Mouse (Mus musculus): ENCODE data around the gene Prss29.

DNA sequence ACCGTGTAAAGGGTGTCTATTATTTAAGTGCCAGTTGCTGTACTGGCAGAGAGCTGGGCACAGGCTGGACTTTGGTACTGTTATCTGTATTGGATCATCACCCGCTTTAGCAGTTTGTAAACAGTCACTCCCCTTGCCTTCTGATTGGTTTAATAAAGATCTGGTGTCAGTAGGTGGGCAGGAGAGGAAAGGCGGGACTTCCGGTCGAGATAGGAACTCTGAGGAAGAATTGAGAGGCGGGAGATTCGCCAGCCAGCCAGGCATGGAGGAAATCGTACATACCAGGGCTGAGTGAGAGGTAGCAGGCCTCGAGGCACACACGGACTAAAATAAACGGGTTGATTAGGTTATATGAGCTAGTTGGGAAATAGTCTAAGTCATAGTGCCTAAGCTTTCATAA, 36.3 kb upstream of the Prss29 start:
- TF ChIP-seq ZNF384 (IDR thresholded peaks at IDR 0.05; ENCODE audit: low read depth, low read length): no peak
- TF ChIP-seq HCFC1 (IDR thresholded peaks at IDR 0.05; ENCODE audit: borderline replicate concordance, insufficient read depth, low read length): no peak
- TF ChIP-seq CHD2 (IDR thresholded peaks at IDR 0.05; ENCODE audit: low read depth, low read length): no peak
- no peak for TF ChIP-seq MAFK (IDR thresholded peaks at IDR 0.05; ENCODE audit: insufficient read depth, low read depth, low read length)
- TF ChIP-seq ZC3H11A (IDR thresholded peaks at IDR 0.05; ENCODE audit: borderline replicate concordance, low read depth, low read length): no peak

Measured in ES-E14 (cell line).